Mouse (Mus musculus) frontal cortex, adult 2 months (tissue): Measurements from ENCODE around the gene Fam160b1. TPM values are rescaled to one million over a fixed set of nuclear protein-coding genes. Genes with fewer than 3 reads are reported as not detected.

Experiments used
- DNase-seq, 2 experiments: peaks; one replicate each; pipeline ENCODE4 v3.0.0; 2022; ENCODE audit warnings: low spot score in 1 of 2; ENCODE audit errors: extremely low spot score in 1 of 2
- polyA plus RNA-seq: library from polyadenylated mRNA; depleted of rRNA; stranded (reverse); fragments of >200 nt; gene quantifications from 2 replicates; pipeline ENCODE4 v1.2.3, GENCODE M21; 2012

The Fam160b1 gene
- polyA plus RNA-seq, 1 experiment: 17.0 TPM

- DNase-seq: no peak
Observed at GRCm38 (mm10) chr19:57364942-57365673, 4.6 kb downstream of the Fam160b1 start.

- DNase-seq: no peak
Observed at GRCm38 (mm10) chr19:57366007-57366406, 5.5 kb downstream of the Fam160b1 start.

DNA sequence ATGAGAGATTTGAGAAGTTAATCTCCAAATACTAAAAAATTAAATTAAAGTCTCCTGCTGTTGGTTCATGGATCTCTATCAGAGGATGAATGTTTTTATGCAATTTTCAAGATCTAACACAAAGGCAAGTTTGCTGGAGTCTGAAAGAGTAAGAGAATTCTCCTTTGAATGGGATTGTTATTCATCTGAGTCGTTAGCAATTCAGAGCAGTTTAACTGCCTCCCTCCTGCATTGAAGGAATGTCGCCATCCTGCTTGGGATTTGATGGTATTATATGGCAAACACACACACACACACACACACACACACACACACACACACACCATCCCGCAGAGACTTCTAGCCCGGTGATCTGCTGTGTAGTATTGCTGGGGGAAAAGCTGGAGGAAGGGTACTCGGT is 6.1 kb downstream of the Fam160b1 start:
- no peak for DNase-seq

DNA sequence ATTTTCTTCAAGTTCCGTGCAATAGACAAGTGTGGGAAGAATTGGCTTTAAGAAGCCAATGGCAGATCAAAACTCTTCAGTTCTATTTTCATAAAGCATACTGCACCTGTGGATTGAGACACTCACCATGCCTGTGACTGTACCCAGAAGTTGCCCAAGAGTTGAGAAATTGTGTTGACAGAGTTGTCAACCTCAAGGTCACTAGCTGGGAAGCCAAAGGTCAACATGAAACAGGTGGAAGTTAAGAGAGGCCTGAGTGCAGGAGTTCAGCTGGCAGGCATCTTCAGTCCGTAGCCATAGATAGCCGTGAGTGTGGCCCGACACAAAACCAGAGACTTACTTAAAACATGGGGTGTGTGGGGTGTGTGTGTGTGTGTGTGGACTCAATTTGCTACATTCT is 6.7 kb downstream of the Fam160b1 start:
- no peak for DNase-seq

DNA sequence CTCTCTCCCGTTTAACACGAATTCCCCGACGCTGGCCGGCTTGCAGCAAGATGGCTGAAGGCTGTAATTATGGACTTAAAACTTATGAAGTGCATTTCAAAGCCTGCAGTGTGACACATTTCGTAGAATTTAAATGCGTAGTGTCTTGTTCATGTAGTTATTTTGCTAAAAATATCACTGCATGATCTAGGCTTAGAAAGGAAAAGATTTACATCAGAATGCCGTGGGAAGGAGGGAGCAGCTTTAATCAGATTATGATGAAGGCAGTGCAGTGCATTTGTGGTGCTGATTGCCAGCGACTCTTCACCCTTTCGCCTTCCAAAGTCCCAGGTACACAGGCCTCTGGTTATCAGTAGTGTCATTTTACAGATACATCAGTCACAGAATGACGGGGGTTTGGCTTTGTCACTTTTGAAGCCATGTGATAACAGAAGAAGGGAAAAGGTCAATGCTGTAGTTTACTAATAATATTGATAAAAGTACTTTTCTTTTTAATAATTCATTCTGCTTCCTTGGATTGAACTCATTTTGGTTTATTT is 7.4 kb downstream of the Fam160b1 start:
- no peak for DNase-seq

- DNase-seq: peak in 1 of 2 experiments; percentile 48
Observed at GRCm38 (mm10) chr19:57373276-57373811, 12.9 kb downstream of the Fam160b1 start.

DNA sequence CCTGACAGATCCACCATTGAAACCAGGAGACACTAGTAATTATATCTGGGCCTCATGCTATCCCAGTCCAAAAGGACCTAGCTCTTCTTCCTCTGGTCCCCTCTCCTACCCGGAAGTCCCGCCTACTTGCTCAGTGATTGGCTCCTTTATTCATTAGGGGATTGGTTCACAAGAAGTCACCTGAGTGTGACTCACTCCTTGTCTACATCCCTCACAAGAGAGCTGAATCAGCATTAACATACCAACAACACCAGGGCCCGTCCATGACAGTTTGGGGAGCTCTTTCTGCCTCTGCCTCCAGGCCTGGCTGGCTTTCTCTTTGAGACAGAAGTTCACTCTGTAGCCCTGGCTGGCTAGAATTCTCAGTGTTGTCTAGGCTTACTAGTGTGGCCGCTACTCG is 14.7 kb downstream of the Fam160b1 start:
- no peak for DNase-seq

- no peak for DNase-seq
Observed at GRCm38 (mm10) chr19:57375746-57376145, 15.3 kb downstream of the Fam160b1 start.

- DNase-seq: no peak
Observed at GRCm38 (mm10) chr19:57377043-57377703, 16.7 kb downstream of the Fam160b1 start.

- no peak for DNase-seq
Observed at GRCm38 (mm10) chr19:57386176-57386693, 25.8 kb downstream of the Fam160b1 start.

GRCm38 (mm10) chr19:57391545-57391944 is 31.1 kb downstream of the Fam160b1 start:
- no peak for DNase-seq

DNA sequence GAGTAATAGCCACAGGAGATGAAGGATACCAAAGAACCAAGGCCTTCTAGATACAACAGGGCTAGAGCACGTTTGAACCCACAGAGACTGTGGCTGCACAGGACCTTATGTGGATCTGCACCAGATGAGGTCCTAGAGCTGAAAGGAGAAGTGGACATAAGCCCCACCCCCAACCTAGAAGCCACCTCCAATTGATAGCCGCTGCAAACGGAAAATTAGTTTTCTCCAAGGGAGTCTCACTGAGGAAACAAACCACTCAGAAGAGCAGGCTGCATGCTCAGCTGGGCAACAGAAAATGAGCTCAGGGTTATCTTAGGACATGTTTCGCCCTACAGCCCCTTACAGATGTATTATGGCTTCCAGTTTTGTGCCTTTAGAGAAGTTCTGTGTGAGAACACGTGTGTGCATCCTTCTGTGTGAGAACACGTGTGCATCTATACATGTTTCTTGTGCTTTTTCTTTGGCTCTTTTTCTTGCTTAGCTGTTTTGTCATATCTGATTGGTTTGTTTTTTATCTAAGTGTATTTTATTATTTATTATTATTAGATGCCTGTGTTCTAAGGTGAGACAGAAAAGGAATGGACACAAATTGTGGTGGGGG is 33.0 kb downstream of the Fam160b1 start:
- no peak for DNase-seq

- no peak for DNase-seq
Observed at GRCm38 (mm10) chr19:57396609-57397008, 36.1 kb downstream of the Fam160b1 start.

DNA sequence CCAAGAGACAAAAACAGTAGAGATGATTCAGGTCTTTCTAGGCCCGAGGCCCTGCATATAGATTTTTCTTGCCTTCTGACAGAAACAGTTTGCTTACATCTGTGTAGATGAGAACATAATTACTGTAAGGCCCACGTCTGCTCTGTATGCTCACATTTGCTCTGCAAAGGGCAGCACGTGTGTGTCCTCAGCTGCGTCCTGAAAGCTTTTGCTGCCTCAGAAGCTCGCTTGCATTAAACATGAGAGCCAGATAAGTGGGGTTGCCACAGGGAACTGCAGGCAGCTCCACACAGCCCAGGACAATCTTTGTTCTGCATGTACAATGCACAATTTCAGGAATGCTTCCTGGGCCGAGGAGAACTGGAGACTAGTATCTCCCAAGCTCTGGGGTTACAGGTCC is 41.9 kb downstream of the Fam160b1 start:
- DNase-seq: no peak

- DNase-seq: peak in 1 of 2 experiments; percentile 76
Observed at GRCm38 (mm10) chr19:57403700-57404501, 43.4 kb downstream of the Fam160b1 start.

DNA sequence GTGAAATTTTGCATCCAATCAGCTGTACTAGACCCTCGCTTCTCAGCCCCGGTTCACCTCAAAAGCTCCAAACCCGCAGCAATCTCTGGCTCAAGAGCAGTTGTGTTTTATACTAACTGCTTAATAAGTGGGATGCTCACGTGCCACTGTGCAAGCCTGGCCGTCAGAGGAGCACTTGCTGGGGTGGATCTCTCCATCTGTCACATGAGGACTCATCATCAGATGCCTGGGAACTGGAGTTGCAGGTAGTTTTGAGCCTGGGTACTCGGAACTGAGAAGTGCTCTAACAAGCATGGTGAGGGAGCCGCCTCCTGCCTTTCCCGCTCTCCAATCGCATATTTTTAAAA is 44.0 kb downstream of the Fam160b1 start:
- DNase-seq: no peak

DNA sequence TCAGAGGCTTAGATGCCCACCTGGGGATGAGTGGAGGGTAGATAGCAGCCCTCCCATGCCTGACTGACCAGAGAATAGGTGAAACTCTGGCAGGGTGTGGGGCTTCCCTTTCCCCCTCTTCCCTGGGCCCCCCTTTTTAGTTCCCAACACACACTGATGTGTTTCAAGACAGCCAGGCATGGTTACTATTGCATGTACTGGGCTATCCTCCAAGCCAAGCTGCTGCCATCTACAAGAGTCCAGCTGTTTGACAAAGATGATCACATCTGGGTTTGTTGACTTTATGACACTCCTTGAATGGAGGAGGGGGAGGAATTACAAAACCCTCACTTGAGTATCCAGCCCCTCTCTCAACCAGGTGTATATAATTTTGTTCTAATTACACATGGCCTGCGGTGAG is 47.5 kb downstream of the Fam160b1 start:
- DNase-seq: no peak

GRCm38 (mm10) chr19:57411375-57412196 is 51.1 kb downstream of the Fam160b1 start:
- peak in 1 of 2 experiments; percentile 54 for DNase-seq

DNA sequence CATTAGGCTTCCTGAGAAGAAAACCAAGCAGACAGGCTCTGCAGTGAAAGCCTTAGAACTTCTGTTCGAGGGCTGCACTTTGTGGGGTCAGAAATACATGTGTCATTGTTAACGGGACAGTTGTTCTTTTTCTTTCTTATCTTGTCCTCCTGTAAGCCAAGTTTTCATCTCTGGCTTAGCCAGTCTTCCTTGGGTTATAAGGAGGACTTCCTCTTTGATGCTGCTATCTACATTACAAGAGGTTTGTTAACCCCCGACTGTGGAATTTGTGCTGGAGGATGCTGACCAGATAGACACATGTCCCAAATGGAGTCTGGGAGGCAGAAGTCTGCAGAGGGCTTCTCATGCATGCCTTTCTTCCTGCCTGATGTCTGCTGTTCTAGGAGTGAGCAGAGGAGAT is 52.7 kb downstream of the Fam160b1 start:
- DNase-seq: no peak
